Mouse (Mus musculus): Measurements from ENCODE around the gene Urad.

DNA sequence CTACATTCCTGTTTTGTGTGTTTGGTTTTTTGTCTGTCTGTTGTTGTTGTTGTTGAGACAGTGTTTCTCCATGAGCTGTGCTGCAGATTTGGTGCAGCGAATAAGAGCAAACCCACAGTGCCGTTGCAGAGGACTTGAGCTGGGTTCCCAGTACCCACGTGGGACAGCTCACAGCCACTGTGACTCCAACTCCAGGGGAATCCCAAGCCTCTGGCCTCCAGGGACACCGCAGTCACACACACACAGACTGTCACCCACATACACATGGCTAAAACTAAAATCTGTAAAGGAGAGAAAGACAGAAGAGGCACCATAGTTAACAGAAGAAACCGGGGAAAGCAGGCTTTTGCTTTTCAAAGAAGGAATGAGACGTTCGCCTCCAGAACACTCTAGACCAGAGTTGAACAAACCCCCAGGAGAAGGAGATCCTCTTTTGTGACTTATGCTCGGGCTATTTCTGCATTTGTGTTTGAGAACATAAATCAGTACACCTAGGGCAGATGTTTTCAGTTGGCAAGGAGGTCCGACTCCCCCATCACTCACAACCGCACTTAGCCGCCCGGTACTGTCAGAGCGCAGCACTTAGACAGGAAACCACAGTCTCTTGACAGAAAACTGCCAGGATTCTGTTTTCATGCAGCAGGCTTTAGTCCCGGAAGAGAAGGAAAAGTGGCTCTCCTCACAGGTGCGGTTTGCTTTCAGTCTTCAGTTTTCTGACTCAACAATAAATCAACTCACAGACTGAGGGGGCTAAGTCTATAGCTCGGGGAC lies 43.9 kb upstream of the Urad start:
- TF ChIP-seq CTCF (IDR thresholded peaks at IDR 0.05) = no peak
- TF ChIP-seq EP300 (IDR thresholded peaks at IDR 0.05) = no peak
